11 mouse cellular contexts compared by ENCODE assay signal in the genomic region with DNA sequence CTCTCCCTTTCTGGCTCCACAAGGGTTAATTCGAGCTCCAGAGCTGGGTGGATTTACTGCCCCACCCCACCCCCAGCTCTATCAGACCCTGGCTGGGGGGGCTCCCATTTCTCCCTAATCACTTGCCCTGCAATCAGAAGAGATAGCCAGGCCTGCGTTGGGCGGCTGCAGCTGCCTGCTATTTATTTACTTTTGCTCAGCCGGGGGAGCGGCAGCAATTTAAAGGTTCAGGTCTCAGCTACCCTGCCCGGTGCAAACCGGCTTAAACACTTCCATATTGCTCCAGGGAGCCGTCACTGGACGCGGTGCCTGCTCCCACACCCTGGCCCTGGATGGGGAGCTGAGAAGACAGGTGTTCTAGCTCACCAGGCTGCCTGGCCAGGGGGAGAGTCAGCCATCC.
DNase-seq lines count a peak whose midpoint lies in the region; ATAC-seq lines count a peak whose summit lies in the region.
"Had no signal": no experiment of that assay in that cellular context is flagged by ENCODE, and none has a peak within 500 bp of the region (broad histone marks: within the 10 kb centered on the region; RNA-seq: fewer than 3 reads in every experiment).

No protein-coding gene starts in this region.

- DNase-seq in heart, postnatal 10 days = no peak
- peak; percentile 81 for DNase-seq in embryo, embryonic 11 days
- peak; percentile 45 for DNase-seq in kidney, adult 9 months
- DNase-seq in mesoderm, embryonic 11.5 days (ENCODE audit: low read depth, low spot score) = peak; percentile 68
- DNase-seq in urinary bladder, postnatal 25 days (ENCODE audit: low spot score) = no peak
- DNase-seq: adrenal gland, postnatal 10 days; cerebellum, adult 8-10 months; thymus, postnatal 36 days had no signal

- no peaks in the 10 kb centered on the region for H3K27me3 ChIP-seq in heart, embryonic 16.5 days (ENCODE audit: control insufficient read depth, insufficient read depth, low read length)

- H3K9ac ChIP-seq in heart, embryonic 16.5 days (ENCODE audit: low read length) = peak overlapping the region; percentile 42

- peak overlapping the region; percentile 43; the same call in 1 of the 2 replicates for H3K27ac ChIP-seq in heart, embryonic 16.5 days (ENCODE audit: low read length)

- H3K4me3 ChIP-seq in heart, embryonic 16.5 days (ENCODE audit: low read length) = no peak overlapping the region

- intact Hi-C loops in heart, postnatal 10 days (cut with DNase I) = no loop called here

- H3K4me2 ChIP-seq in heart, embryonic 16.5 days (ENCODE audit: low read depth, low read length) = no peak overlapping the region

- H3K9me3 ChIP-seq in heart, embryonic 16.5 days (replicated peaks; ENCODE audit: control insufficient read depth, low read length) = no peaks in the 10 kb centered on the region

- H3K4me1 ChIP-seq in heart, embryonic 16.5 days (ENCODE audit: control insufficient read depth, insufficient read depth, low read length) = peaks cover 30% of the 10 kb centered on the region

- WGBS in heart, embryonic 16.5 days = 14% methylated on average over 10 of the region's 10 CpGs

- ATAC-seq in heart, embryonic 16.5 days (replicated peaks; ENCODE audit: extremely low read depth, insufficient read depth, low FRiP score) = no peak; the same call in 1 of the 2 replicates
- ATAC-seq in megakaryocyte progenitor cell, adult 5-6 weeks (replicated peaks; ENCODE audit: poor library complexity) = no peak
- ATAC-seq in activated CD4-positive, CD25-positive, alpha-beta regulatory T cell, adult 4 months = no peak

- no peaks in the 10 kb centered on the region for H3K36me3 ChIP-seq in heart, embryonic 16.5 days (ENCODE audit: control insufficient read depth, insufficient read depth)

Comparison
In these comparisons a context has a peak if more than half of its experiments do, and no peak if none do; other contexts are left out.
1. DNase-seq: peak in embryo, embryonic 11 days (single experiment), kidney, adult 9 months (single experiment) and mesoderm, embryonic 11.5 days (single experiment); none in heart, postnatal 10 days (0 of 2) and urinary bladder, postnatal 25 days (single experiment).